Mouse (Mus musculus) hindbrain, embryonic 14.5 days (tissue): ENCODE data around the gene Col13a1. TPM values are rescaled to one million over a fixed set of nuclear protein-coding genes. Genes with fewer than 3 reads are reported as not detected.

ENCODE experiments used
- ATAC-seq: fragments of 200-750 bp; cut with Nextera tagmentation; 2 replicates; pipeline ENCODE4 v1.8.0; 2017; ENCODE audit warnings: moderate number of reproducible peaks, mild to moderate bottlenecking, moderate TSS enrichment, moderate library complexity; ENCODE audit not compliant: low FRiP score
- DNase-seq: peaks from one replicate; pipeline ENCODE4 v3.0.0-alpha.2; 2015; ENCODE audit warnings: low spot score
- H3K27ac ChIP-seq: fragments of 300-500 bp; sonication (generic); 2 replicates; pipeline ENCODE4 v1.5.1; 2014; ENCODE audit warnings: mild to moderate bottlenecking, moderate library complexity
- H3K27me3 ChIP-seq: fragments of 300-500 bp; sonication (generic); 2 replicates; pipeline ENCODE4 v1.6.1; 2014; ENCODE audit warnings: mild to moderate bottlenecking, low read length, mixed read lengths; ENCODE audit not compliant: control insufficient read depth, insufficient read depth
- H3K36me3 ChIP-seq: fragments of 300-500 bp; sonication (generic); replicated peaks from 2 replicates; pipeline ENCODE4 v1.6.1; 2014; ENCODE audit not compliant: control insufficient read depth, insufficient read depth
- H3K4me1 ChIP-seq: fragments of 300-500 bp; sonication (generic); replicated peaks from 2 replicates; pipeline ENCODE4 v1.6.1; 2014; ENCODE audit warnings: antibody characterized with exemption, low read length, mixed read lengths; ENCODE audit not compliant: control insufficient read depth, insufficient read depth
- H3K4me2 ChIP-seq: fragments of 300-500 bp; sonication (generic); replicated peaks from 2 replicates; pipeline ENCODE4 v1.6.1; 2014; ENCODE audit warnings: mild to moderate bottlenecking, moderate library complexity
- H3K4me3 ChIP-seq: fragments of 300-500 bp; sonication (generic); replicated peaks from 2 replicates; pipeline ENCODE4 v1.5.1; 2014; ENCODE audit warnings: mild to moderate bottlenecking, low read length
- H3K9ac ChIP-seq: fragments of 300-500 bp; sonication (generic); 2 replicates; pipeline ENCODE4 v1.6.1; 2014
- H3K9me3 ChIP-seq: fragments of 300-500 bp; sonication (generic); 2 replicates; pipeline ENCODE4 v1.6.1; 2016; ENCODE audit warnings: low read length; ENCODE audit not compliant: control insufficient read depth
- WGBS: fragments of 180-500 bp; shearing (Covaris S2); extraction: QIAGEN DNeasy Blood & Tissue Kit; methylation state at CpG from one replicate; pipeline ENCODE4 v1.1.7; 2014; 5-methylcytosine and 5-hydroxymethylcytosine counted together
- polyA plus RNA-seq: library from polyadenylated mRNA; unstranded; fragments of >200 nt; fragmentation: Nextera tagmentation; extraction: Ambion mirVana; gene quantifications from 2 replicates; pipeline ENCODE4 v1.2.1, GENCODE M21; 2014

Col13a1 gene
- polyA plus RNA-seq, 1 experiment from 2014 or later: 2.8 TPM

DNA sequence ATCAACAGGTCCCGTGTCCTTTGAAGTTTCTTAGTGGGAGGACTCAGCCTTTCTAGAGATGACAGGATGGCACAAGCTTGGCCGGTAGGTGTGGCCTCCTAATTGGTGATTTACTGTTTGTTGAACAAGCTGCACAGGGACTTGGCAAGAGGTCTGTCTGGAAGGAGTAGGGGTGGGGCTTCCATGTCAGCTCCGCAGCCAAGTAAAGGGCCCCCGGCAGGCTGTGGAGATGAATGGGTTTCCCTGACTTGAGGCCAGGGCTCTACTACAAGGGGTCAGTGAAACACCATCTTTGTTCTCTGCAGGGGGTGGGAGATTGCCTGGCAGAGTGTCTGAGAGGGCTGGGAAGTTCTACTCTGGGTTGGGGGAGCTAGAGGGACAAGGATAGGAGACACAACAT is 99.5 kb downstream of the Col13a1 start:
- ATAC-seq: 0 out of 2 replicates have a peak, but pooled peaks have one; percentile 34

GRCm38 (mm10) chr10:61877787-61878186 is 101.1 kb downstream of the Col13a1 start:
- H3K9ac ChIP-seq: no peak overlapping the region
- H3K4me3 ChIP-seq: no peak overlapping the region
- H3K27me3 ChIP-seq: no peaks in the 10 kb centered on the region
- H3K9me3 ChIP-seq: no peaks in the 10 kb centered on the region
- 0 out of 2 replicates have a peak, but pooled peaks cover 5% of the 10 kb centered on the region for H3K4me1 ChIP-seq
- ATAC-seq (peak; percentile 39; the same call in 1 of the 2 replicates), DNase-seq (peak; percentile 80)
- no peaks in the 10 kb centered on the region for H3K36me3 ChIP-seq
- H3K27ac ChIP-seq: no peak overlapping the region
- 13% methylated on average over 6 of the region's 6 CpGs for WGBS
- no peak overlapping the region for H3K4me2 ChIP-seq

More for the DNA sequence above, 99.5 kb downstream of the Col13a1 start:
- peak; percentile 24 for DNase-seq
- 0 out of 2 replicates have a peak, but pooled peaks cover 5% of the 10 kb centered on the region for H3K4me1 ChIP-seq
- no peaks in the 10 kb centered on the region for H3K9me3 ChIP-seq
- WGBS: 16% methylated on average over 4 of the region's 4 CpGs
- no peaks in the 10 kb centered on the region for H3K36me3 ChIP-seq
- no peaks in the 10 kb centered on the region for H3K27me3 ChIP-seq
- no peak overlapping the region for H3K4me2 ChIP-seq
- no peak overlapping the region for H3K4me3 ChIP-seq
- no peak overlapping the region for H3K27ac ChIP-seq
- no peak overlapping the region for H3K9ac ChIP-seq

DNA sequence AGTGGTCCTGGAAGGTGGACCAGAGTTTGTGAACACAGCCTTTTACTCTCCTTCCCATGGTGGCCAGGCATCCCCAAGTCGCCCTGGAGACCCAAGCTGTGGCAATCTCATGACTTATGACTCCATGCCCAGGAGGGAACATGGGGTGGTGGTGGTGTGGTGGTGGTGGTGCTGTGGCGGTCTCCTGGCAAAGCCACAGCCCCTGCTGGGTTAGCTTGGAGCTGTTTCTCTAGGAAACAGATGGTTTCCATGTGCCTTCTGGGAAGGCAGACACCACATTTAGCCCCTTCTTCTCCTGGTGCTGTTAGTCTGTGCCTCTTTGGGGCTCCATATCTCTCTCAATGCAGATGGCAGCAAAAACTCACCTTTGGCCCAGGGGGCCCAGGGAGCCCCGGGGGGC is 109.1 kb downstream of the Col13a1 start:
- no peak overlapping the region for H3K27ac ChIP-seq
- 85% methylated on average over 3 of the region's 3 CpGs for WGBS
- H3K4me1 ChIP-seq: no peaks in the 10 kb centered on the region

GRCm38 (mm10) chr10:61866045-61866580 is 112.8 kb downstream of the Col13a1 start:
- no peaks in the 10 kb centered on the region for H3K27me3 ChIP-seq
- H3K4me3 ChIP-seq: no peak overlapping the region
- no peak for DNase-seq
- no peaks in the 10 kb centered on the region for H3K36me3 ChIP-seq
- H3K4me2 ChIP-seq: no peak overlapping the region
- H3K4me1 ChIP-seq: no peaks in the 10 kb centered on the region
- no peak overlapping the region for H3K9ac ChIP-seq
- WGBS: 77% methylated on average over 11 of the region's 11 CpGs
- no peak overlapping the region for H3K27ac ChIP-seq
- H3K9me3 ChIP-seq: peaks cover 30% of the 10 kb centered on the region
- no peak for ATAC-seq

More for the DNA sequence above, 109.1 kb downstream of the Col13a1 start:
- Histone ChIP-seq H3K9me3 (peaks cover 1% of the 10 kb centered on the region; the same call in 1 of the 2 replicates), H3K27me3 (no peaks in the 10 kb centered on the region), H3K4me2 (no peak overlapping the region), H3K9ac (no peak overlapping the region), H3K4me3 (no peak overlapping the region), H3K36me3 (no peaks in the 10 kb centered on the region)
- ATAC-seq (no peak), DNase-seq (no peak)

GRCm38 (mm10) chr10:61859451-61859850 is 119.5 kb downstream of the Col13a1 start:
- WGBS: 97% methylated on average over 2 of the region's 2 CpGs
- H3K9me3 ChIP-seq: peaks cover 26% of the 10 kb centered on the region
- no peak for ATAC-seq

GRCm38 (mm10) chr10:61855139-61855675 is 123.7 kb downstream of the Col13a1 start:
- Histone ChIP-seq H3K4me2 (no peak overlapping the region), H3K4me1 (no peaks in the 10 kb centered on the region), H3K36me3 (no peaks in the 10 kb centered on the region), H3K27me3 (no peaks in the 10 kb centered on the region), H3K4me3 (no peak overlapping the region), H3K27ac (no peak overlapping the region), H3K9ac (no peak overlapping the region), H3K9me3 (no peaks in the 10 kb centered on the region)
- ATAC-seq (no peak), DNase-seq (no peak)
- WGBS: 82% methylated on average over 8 of the region's 8 CpGs

More at GRCm38 (mm10) chr10:61859451-61859850, 119.5 kb downstream of the Col13a1 start:
- Histone ChIP-seq H3K27me3 (no peaks in the 10 kb centered on the region), H3K4me1 (no peaks in the 10 kb centered on the region), H3K36me3 (no peaks in the 10 kb centered on the region), H3K27ac (no peak overlapping the region), H3K9ac (no peak overlapping the region), H3K4me3 (no peak overlapping the region), H3K4me2 (no peak overlapping the region)
- DNase-seq: no peak

- Histone ChIP-seq H3K4me2 (no peak overlapping the region), H3K36me3 (no peaks in the 10 kb centered on the region), H3K9me3 (no peaks in the 10 kb centered on the region), H3K9ac (no peak overlapping the region), H3K4me3 (no peak overlapping the region), H3K4me1 (no peaks in the 10 kb centered on the region), H3K27ac (no peak overlapping the region), H3K27me3 (no peaks in the 10 kb centered on the region)
- no peak for DNase-seq
- no peak for ATAC-seq
- 76% methylated on average over 8 of the region's 8 CpGs for WGBS
Measured at GRCm38 (mm10) chr10:61852824-61853223, 126.1 kb downstream of the Col13a1 start.

DNA sequence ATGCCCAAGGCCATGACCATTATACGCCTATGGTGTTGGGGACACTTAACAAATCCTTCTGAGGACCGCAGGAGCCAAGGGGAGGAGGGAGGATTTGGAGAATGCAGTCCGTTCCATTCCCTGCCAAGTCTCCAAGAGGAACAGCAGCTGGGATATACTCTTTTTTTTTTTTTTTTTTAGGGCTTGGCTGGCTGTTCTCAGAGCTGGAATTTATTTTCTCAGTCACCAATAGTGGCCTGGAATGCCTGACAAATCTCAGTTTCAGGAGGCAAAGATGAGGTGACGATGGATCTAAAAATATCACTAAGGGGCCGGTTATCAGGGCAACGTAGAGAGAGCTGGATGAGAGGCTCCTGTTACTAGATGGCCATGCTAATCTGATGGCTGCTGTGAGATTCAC is 130.4 kb downstream of the Col13a1 start:
- Histone ChIP-seq H3K4me3 (no peak overlapping the region), H3K27me3 (no peaks in the 10 kb centered on the region), H3K4me2 (no peak overlapping the region), H3K36me3 (no peaks in the 10 kb centered on the region), H3K4me1 (no peaks in the 10 kb centered on the region), H3K9me3 (no peaks in the 10 kb centered on the region), H3K27ac (no peak overlapping the region), H3K9ac (no peak overlapping the region)
- ATAC-seq (no peak), DNase-seq (no peak)
- 83% methylated on average over 6 of the region's 6 CpGs for WGBS

GRCm38 (mm10) chr10:61845476-61845875 is 133.4 kb downstream of the Col13a1 start:
- Histone ChIP-seq H3K4me2 (no peak overlapping the region), H3K27ac (no peak overlapping the region), H3K27me3 (no peaks in the 10 kb centered on the region), H3K9ac (no peak overlapping the region), H3K4me1 (no peaks in the 10 kb centered on the region), H3K36me3 (no peaks in the 10 kb centered on the region), H3K9me3 (no peaks in the 10 kb centered on the region), H3K4me3 (no peak overlapping the region)
- DNase-seq: no peak
- ATAC-seq: no peak
- WGBS: 77% methylated on average over 4 of the region's 4 CpGs
